ENCODE assay signal across 8 mouse cellular contexts in the genomic region with DNA sequence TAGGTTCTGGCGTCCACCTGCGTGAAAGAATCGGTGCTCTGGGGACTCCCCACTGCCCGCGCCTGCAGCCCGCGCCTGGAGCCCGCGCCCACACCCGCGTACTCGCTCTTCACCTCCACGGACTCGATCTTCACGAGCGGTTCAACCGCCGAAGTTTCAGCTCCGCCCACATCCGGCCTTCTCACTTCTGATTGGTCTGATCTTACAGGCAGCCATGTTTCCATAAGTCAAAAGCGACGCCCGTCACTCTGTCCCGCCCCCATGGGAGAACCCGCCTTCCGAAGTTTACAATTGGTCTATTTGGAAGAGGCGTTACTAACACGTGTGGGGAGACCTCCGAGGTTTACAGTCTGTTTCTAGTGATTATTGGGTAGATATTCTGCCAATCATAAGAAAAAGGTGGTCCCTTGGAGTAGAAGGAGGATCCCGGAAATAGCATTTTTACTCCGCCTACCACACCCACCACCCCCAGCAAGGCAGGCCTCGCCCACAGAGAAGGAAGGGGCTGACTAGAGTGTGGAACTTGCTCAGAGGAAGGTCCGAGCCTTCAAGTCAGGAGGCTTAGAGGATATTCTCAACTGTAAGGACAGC. TPM values are rescaled to one million over a fixed set of nuclear protein-coding genes. Genes with fewer than 3 reads are reported as not detected.
A peak's percentile ranks its signal among the peaks of the same experiment; 100 is the strongest.
DNase-seq lines count a peak whose midpoint lies in the region; ATAC-seq and TF ChIP-seq lines count a peak whose summit lies in the region.

Ccdc61 (minus strand) TSS at position 175 of the 591 bp plus-strand sequence.

- peak; percentile 63 for TF ChIP-seq EP300 in liver, embryonic 14.5 days (IDR thresholded peaks at IDR 0.05; ENCODE audit: low read depth)
- TF ChIP-seq EP300 in stomach, postnatal 0 days (optimal IDR thresholded peaks at IDR 0.05), result no peak

- peak within 1 kb of the TSS; percentile 81 for H3K27ac ChIP-seq in forebrain, embryonic 10.5 days
- peak within 1 kb of the TSS; percentile 37 for H3K27ac ChIP-seq in heart, embryonic 15.5 days
- H3K27ac ChIP-seq in liver, embryonic 14.5 days, result no peak within 1 kb of the TSS
- H3K27ac ChIP-seq in neural tube, embryonic 11.5 days (ENCODE audit: low read depth, low read length), result no peak within 1 kb of the TSS
- H3K27ac ChIP-seq in stomach, postnatal 0 days (replicated peaks), result no peak within 1 kb of the TSS

- H3K4me1 ChIP-seq in forebrain, embryonic 10.5 days, result peaks cover 28% of the 10 kb centered on the region
- H3K4me1 ChIP-seq in heart, embryonic 15.5 days (replicated peaks), result peaks cover 17% of the 10 kb centered on the region
- H3K4me1 ChIP-seq in liver, embryonic 14.5 days (replicated peaks; ENCODE audit: control insufficient read depth in 2 of 2, insufficient read depth in 2 of 2, low read length in 1 of 2), result peaks cover 2 to 13% of the 10 kb centered on the region in 2 experiments; a peak in 3 of 4 replicates
- H3K4me1 ChIP-seq in neural tube, embryonic 11.5 days (ENCODE audit: control insufficient read depth, insufficient read depth, low read length), result peaks cover 13% of the 10 kb centered on the region
- peaks cover 7% of the 10 kb centered on the region for H3K4me1 ChIP-seq in stomach, postnatal 0 days (replicated peaks; ENCODE audit: control insufficient read depth, insufficient read depth)

- H3K27me3 ChIP-seq in forebrain, embryonic 10.5 days (ENCODE audit: poor library complexity, severe bottlenecking), result no peaks in the 10 kb centered on the region
- no peaks in the 10 kb centered on the region for H3K27me3 ChIP-seq in heart, embryonic 15.5 days
- no peaks in the 10 kb centered on the region for H3K27me3 ChIP-seq in liver, embryonic 14.5 days (ENCODE audit: control insufficient read depth, insufficient read depth, low read length)
- no peaks in the 10 kb centered on the region for H3K27me3 ChIP-seq in neural tube, embryonic 11.5 days (ENCODE audit: control insufficient read depth, insufficient read depth, low read length)
- H3K27me3 ChIP-seq in stomach, postnatal 0 days (ENCODE audit: control insufficient read depth, insufficient read depth, low read length), result no peaks in the 10 kb centered on the region

- H3K9me3 ChIP-seq in forebrain, embryonic 10.5 days, result no peaks in the 10 kb centered on the region; the same call in 1 of the 2 replicates
- H3K9me3 ChIP-seq in heart, embryonic 15.5 days (replicated peaks), result no peaks in the 10 kb centered on the region
- H3K9me3 ChIP-seq in liver, embryonic 14.5 days (ENCODE audit: control insufficient read depth, low read length), result no peaks in the 10 kb centered on the region
- H3K9me3 ChIP-seq in neural tube, embryonic 11.5 days (ENCODE audit: control insufficient read depth, low read length), result no peaks in the 10 kb centered on the region
- H3K9me3 ChIP-seq in stomach, postnatal 0 days (ENCODE audit: control insufficient read depth, low read length), result no peaks in the 10 kb centered on the region

- DNase-seq in CD8-positive naive resting alpha-beta T cell, adult 2 months (ENCODE audit: low read depth in 2 of 2, low spot score in 2 of 2), result peak; percentile 97 to 99
- peak; percentile 98 for DNase-seq in c-Kit-positive CD71-negative TER-119-negative erythroid progenitor cells, embryonic 14.5 days (ENCODE audit: low read depth)
- peak; percentile 95 for DNase-seq in forebrain, embryonic 10.5 days (ENCODE audit: extremely low spot score, low spot score)
- DNase-seq in kidney, postnatal 25 days, result peak; percentile 97 to 98
- peak; percentile 92 to 97 (median 93) for DNase-seq in liver, embryonic 14.5 days (ENCODE audit: low read depth in 3 of 3, low spot score in 3 of 3)
- DNase-seq in neural tube, embryonic 11.5 days (ENCODE audit: low spot score), result peak; percentile 98
- peak; percentile 96 for DNase-seq in stomach, postnatal 0 days (ENCODE audit: low spot score)

- ATAC-seq in heart, embryonic 15.5 days (replicated peaks; ENCODE audit: insufficient number of reproducible peaks, insufficient read depth, low FRiP score, low read depth), result peak; percentile 99
- peak; percentile 99 for ATAC-seq in liver, embryonic 14.5 days (ENCODE audit: insufficient read depth)
- ATAC-seq in neural tube, embryonic 11.5 days (ENCODE audit: insufficient read depth, low FRiP score, low TSS enrichment), result peak; percentile 99
- peak; percentile 100 for ATAC-seq in stomach, postnatal 0 days (ENCODE audit: low FRiP score, low TSS enrichment)

- peak within 1 kb of the TSS; percentile 84 for H3K4me2 ChIP-seq in heart, embryonic 15.5 days
- H3K4me2 ChIP-seq in liver, embryonic 14.5 days (ENCODE audit: low read depth), result peak within 1 kb of the TSS; percentile 87
- H3K4me2 ChIP-seq in neural tube, embryonic 11.5 days (ENCODE audit: low read depth), result peak within 1 kb of the TSS; percentile 60
- peak within 1 kb of the TSS; percentile 77 for H3K4me2 ChIP-seq in stomach, postnatal 0 days (replicated peaks; ENCODE audit: low read depth)

- H3K9ac ChIP-seq in heart, embryonic 15.5 days, result peak within 1 kb of the TSS; percentile 80
- peak within 1 kb of the TSS; percentile 59 for H3K9ac ChIP-seq in liver, embryonic 14.5 days (replicated peaks)
- peak within 1 kb of the TSS; percentile 46 for H3K9ac ChIP-seq in neural tube, embryonic 11.5 days (ENCODE audit: low read length)
- peak within 1 kb of the TSS; percentile 59 for H3K9ac ChIP-seq in stomach, postnatal 0 days (ENCODE audit: low read length)

- H3K4me3 ChIP-seq in forebrain, embryonic 10.5 days, result peak within 1 kb of the TSS; percentile 66
- H3K4me3 ChIP-seq in heart, embryonic 15.5 days, result peak within 1 kb of the TSS; percentile 92
- H3K4me3 ChIP-seq in liver, embryonic 14.5 days (ENCODE audit: insufficient read depth in 1 of 2, low read depth in 2 of 2, low read length in 2 of 2), result peak within 1 kb of the TSS; percentile 66 to 98
- H3K4me3 ChIP-seq in neural tube, embryonic 11.5 days (ENCODE audit: low read depth, low read length), result peak within 1 kb of the TSS; percentile 60
- H3K4me3 ChIP-seq in stomach, postnatal 0 days (ENCODE audit: low read depth, low read length), result peak within 1 kb of the TSS; percentile 75

- WGBS in forebrain, embryonic 10.5 days, result under 1% methylated on average over 33 of the region's 33 CpGs
- 0% methylated on average over 33 of the region's 33 CpGs for WGBS in heart, embryonic 15.5 days
- under 1% methylated on average over 33 of the region's 33 CpGs for WGBS in liver, embryonic 14.5 days (ENCODE audit: insufficient replicate concordance)
- under 1% methylated on average over 33 of the region's 33 CpGs for WGBS in neural tube, embryonic 11.5 days
- WGBS in stomach, postnatal 0 days, result under 1% methylated on average over 33 of the region's 33 CpGs

- peaks cover 13% of the 10 kb centered on the region; the same call in 1 of the 2 replicates for H3K36me3 ChIP-seq in forebrain, embryonic 10.5 days (replicated peaks)
- H3K36me3 ChIP-seq in heart, embryonic 15.5 days, result no peaks in the 10 kb centered on the region
- no peaks in the 10 kb centered on the region for H3K36me3 ChIP-seq in liver, embryonic 14.5 days (replicated peaks; ENCODE audit: control insufficient read depth, insufficient read depth, low read depth)
- H3K36me3 ChIP-seq in neural tube, embryonic 11.5 days (ENCODE audit: control insufficient read depth, insufficient read depth, low read length), result 0 out of 2 replicates have a peak, but pooled peaks cover 2% of the 10 kb centered on the region
- H3K36me3 ChIP-seq in stomach, postnatal 0 days (ENCODE audit: control insufficient read depth, insufficient read depth, low read length), result no peaks in the 10 kb centered on the region

- no peak for TF ChIP-seq CTCF in liver, embryonic 14.5 days (IDR thresholded peaks at IDR 0.05; ENCODE audit: low read depth)
- no peak for TF ChIP-seq CTCF in stomach, postnatal 0 days (IDR thresholded peaks at IDR 0.05; ENCODE audit: low read depth)

RNA-seq across cellular contexts. Expression of gene Ccdc61, which starts in this region (rescaled TPM):
- 30.0 and 31.0 TPM in 2 replicates for polyA plus RNA-seq in forebrain, embryonic 10.5 days (2016; fragmentation: Nextera tagmentation; extraction: Ambion mirVana)
- 20.6 and 26.8 TPM in 2 replicates for polyA plus RNA-seq in heart, embryonic 15.5 days (2015; fragmentation: Nextera tagmentation; extraction: Ambion mirVana)
- polyA plus RNA-seq in liver, embryonic 14.5 days (2012; rRNA removed), result 6.5 and 10.0 TPM in 2 replicates
- polyA plus RNA-seq in liver, embryonic 14.5 days (2014; fragmentation: Nextera tagmentation; extraction: Ambion mirVana), result 5.5 and 6.7 TPM in 2 replicates
- polyA plus RNA-seq in neural tube, embryonic 11.5 days (2014; fragmentation: Nextera tagmentation; extraction: Ambion mirVana), result 25.5 and 26.2 TPM in 2 replicates
- polyA plus RNA-seq in stomach, postnatal 0 days (2015; fragmentation: Nextera tagmentation; extraction: Ambion mirVana), result 15.4 and 19.1 TPM in 2 replicates

Comparison
In these comparisons a context has a peak if more than half of its experiments do, and no peak if none do; other contexts are left out.
1. H3K27ac ChIP-seq: peak in forebrain, embryonic 10.5 days (single experiment) and heart, embryonic 15.5 days (single experiment); none in liver, embryonic 14.5 days (single experiment), neural tube, embryonic 11.5 days (single experiment) and stomach, postnatal 0 days (single experiment).
2. Peak in every context shown above with its lines, with median percentiles within 50 percentile points of each other: DNase-seq, H3K4me3 ChIP-seq, ATAC-seq, H3K4me2 ChIP-seq and H3K9ac ChIP-seq.